Mouse (Mus musculus): ENCODE measurements around the gene Pdzd9.
"Not testable (repeated sequence)": the region's sequence is repeated elsewhere in the genome, so short reads cannot be mapped to it uniquely, and the experiment has no call there.

The Pdzd9 gene

GRCm38 (mm10) chr7:120670153-120670875 lies at the start of gene Pdzd9:
TSS of gene Pdzd9 (minus strand) at chr7:120670343.
- DNase-seq (ENCODE audit: low spot score in 2 of 2): peak; percentile 35 to 66

DNA sequence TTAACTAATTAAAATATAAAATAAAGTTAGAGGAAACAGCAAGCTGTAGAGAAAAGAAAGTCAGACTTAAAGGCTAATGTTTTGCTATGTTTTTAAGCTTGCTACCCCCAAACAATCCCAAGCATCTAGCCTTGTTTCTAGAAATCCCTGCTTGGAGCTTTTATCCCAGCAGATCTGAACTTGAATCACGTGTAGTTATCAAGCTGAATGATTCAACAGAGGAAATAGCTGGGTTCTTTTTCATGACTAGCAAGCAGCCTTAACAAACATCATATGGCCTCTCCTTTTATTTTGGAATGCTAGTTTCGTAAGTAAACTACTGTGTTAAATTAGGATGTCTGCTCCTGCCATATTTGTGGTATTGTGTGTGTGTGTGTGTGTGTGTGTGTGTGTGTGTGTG lies 47.1 kb upstream of the Pdzd9 start:
- no peak for DNase-seq (ENCODE audit: low spot score in 2 of 2)

- not testable (repeated sequence) for DNase-seq (ENCODE audit: low spot score in 2 of 2)
Measured at GRCm38 (mm10) chr7:120713951-120714350, 43.8 kb upstream of the Pdzd9 start.

DNA sequence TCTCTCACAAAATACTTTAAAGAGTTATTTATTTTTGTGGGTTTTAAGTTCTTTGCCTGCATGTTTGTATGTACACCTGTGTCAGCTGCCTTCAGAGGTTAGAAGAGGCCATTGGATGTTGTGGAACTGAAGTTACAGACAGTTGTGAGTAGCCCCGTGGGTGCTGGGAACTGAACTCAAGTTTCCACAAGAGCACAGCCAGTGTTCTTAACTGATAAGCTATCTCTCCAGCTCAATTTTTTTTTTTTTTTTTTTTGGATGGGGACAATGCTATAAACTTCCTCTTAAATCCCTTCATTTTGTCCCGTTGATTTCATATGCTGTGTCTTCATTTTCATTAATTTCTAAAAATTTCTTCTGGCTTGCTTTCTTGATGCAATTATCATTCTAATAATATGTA lies 43.1 kb upstream of the Pdzd9 start:
- DNase-seq (ENCODE audit: low spot score in 2 of 2): no peak

GRCm38 (mm10) chr7:120712071-120712470 lies 41.9 kb upstream of the Pdzd9 start:
- DNase-seq (ENCODE audit: low spot score in 2 of 2): no peak

DNA sequence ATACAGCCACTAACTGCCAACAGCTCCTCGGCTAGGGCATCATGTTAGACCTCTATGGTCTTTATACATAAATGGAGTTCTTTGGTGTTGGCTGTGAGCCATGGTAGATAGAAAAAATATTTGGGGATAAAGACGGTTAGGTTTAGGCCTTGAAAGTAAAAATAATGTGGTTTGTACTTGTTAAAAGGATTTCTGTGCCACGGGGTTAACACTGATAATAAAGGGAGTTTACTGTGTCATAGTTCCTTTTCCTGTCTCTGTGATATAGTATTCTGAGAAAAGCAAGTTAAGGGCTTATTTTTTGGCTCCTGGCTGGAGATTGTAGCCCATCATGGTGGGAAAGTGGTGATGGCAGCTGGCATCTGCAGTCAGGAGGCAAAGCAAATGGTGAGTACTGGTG lies 33.7 kb upstream of the Pdzd9 start:
- no peak for DNase-seq (ENCODE audit: low spot score in 2 of 2)

- DNase-seq (ENCODE audit: low spot score in 2 of 2): no peak
Measured at GRCm38 (mm10) chr7:120699586-120699985, 29.4 kb upstream of the Pdzd9 start.

DNA sequence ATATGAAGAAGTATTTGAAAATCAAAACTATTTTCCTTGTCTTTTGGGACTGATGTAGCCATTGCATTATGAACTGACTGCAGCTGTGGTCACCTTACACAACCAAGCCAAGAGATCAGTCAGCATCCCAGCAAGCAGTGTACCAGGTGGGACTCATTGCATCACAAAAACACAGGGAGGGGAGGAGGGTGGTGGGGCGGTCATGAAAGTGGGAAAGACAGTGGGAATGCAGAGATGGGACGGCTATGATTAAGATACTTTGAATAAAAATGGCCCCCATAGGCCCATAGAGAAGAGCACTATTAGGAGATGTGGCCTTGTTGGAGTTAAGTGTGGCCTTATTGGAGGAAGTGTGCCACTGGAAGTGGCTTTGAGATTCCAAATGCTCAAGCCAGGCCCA lies 26.2 kb upstream of the Pdzd9 start:
- DNase-seq (ENCODE audit: low spot score in 2 of 2): no peak

DNA sequence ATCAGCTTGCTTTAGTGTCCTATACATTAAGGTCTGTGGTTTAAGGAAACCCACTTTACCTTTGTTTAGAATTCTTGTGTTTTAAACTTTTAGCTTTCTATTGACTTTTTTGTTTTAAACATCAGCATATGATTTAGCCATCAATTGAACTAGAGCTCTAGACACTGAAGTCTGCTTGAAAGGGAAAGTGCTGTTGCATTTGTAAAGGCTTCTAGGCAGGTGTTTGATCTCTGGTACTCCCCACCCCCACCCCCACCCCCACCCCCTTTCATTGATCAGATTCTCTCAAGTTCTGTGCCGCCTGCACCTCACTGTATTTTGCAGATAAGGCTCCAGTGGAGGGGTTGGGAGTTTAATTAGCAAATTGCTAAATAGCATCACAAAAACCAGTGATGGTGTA lies 25.5 kb upstream of the Pdzd9 start:
- DNase-seq (ENCODE audit: low spot score in 2 of 2): no peak

DNA sequence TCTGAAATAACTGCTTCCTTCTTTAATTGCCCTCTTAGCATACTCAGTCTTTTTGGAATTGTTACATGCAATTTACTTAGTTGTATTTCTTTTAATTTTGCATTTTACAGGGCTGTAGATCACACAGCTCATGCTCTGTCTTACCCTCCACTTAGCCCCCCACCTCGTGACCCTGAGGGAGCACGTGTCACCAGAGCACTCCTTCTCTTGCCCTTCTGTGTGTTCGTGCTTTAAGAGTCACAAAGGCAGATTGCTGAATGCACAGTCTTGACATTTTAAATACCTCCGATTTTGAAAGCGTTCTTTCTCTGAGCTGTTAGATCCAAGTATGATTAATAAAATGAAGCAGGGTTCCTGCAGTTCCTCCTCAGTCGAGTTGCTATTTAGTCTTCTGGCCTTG lies 25.1 kb upstream of the Pdzd9 start:
- no peak for DNase-seq (ENCODE audit: low spot score in 2 of 2)

DNA sequence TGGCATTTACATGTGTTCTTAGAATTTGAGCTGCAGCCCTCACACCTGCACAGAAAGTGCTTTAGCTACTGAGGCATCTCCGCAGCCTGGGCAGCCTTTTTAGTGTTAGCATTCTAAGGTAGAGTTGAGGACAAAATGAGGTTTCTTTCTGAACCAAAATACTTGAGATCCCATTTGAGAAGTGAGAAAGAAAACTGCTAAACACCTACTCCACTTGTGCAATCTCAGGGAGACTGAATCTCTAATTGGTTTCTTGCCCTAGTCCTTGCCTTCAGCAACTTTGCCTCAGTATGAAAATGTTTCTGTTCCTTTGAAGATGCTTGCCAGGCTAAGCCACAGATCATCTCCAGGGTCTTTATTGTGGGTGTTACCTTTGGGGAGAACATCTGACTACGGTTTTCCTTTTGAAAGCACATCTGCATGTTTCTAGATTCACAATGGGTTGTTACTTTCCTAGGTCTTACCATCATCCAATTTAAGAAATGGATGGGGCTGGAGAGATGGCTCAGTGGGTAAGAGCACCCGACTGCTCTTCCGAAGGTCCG lies 23.8 kb upstream of the Pdzd9 start:
- no peak for DNase-seq (ENCODE audit: low spot score in 2 of 2)

- DNase-seq (ENCODE audit: low spot score in 2 of 2): no peak
Measured at GRCm38 (mm10) chr7:120690634-120691033, 20.5 kb upstream of the Pdzd9 start.

GRCm38 (mm10) chr7:120685227-120685626 lies 15.1 kb upstream of the Pdzd9 start:
- DNase-seq (ENCODE audit: low spot score in 2 of 2): no peak

DNA sequence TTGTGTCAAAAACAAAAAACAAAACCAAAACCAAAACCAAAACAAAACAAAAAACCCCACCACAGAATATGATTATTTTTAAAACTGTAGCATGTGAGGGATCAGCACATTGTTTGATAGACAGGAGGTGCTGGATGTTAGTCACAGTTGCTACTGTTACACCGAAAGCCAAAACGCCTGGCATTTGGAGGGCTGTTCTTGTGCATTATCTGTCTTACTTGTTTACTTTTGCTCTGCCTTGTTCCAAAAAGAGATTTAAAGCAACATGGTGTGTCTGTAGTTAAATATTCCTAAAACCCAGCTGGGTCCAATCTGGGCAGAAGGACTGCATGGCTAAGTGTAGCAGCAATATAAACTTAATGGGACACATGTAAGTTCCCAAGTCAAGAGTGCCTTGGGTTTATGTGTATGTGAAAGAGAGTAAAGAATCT lies 14.6 kb upstream of the Pdzd9 start:
- no peak for DNase-seq (ENCODE audit: low spot score in 2 of 2)

GRCm38 (mm10) chr7:120682002-120682401 lies 11.9 kb upstream of the Pdzd9 start:
- no peak for DNase-seq (ENCODE audit: low spot score in 2 of 2)

- DNase-seq (ENCODE audit: low spot score in 2 of 2): no peak
Measured at GRCm38 (mm10) chr7:120679023-120679422, 8.9 kb upstream of the Pdzd9 start.

DNA sequence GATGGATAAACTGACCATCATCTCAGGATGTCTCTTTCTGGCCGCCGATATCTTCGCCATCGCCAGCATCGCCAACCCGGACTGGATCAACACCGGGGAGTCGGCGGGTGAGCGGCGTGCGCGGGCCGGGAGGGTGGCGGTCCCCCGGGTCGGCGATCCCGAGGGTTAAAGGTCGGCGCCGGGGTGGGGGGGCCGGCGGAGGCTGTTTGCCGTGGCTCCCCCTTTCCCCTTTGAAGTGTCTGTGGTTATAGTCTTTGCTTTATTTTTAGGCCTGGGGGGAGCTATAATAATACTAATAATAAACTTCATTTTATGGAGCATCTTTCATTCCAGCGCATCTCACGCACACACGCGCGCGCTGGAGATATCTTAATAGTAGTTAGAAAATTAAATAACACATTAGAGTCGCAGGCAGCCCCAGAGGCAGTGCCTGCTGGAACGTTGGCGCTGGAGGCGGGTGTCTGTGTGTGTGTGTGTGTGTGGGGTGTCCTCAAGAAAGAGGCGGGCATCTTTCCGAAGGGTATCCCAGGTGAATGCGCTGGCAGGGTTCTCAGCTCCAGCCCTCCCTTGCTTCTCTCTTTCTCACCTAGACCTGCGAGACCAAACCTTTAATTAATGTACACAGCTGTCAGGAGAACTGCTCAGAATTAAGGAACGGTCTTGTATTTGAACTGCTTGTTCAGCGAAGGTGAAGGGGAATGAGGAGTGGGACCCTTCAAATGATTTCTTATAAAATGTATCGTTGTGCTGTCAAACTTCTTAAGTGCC lies 7.8 kb upstream of the Pdzd9 start:
- DNase-seq (ENCODE audit: low spot score in 2 of 2): peak; percentile 16 to 33

DNA sequence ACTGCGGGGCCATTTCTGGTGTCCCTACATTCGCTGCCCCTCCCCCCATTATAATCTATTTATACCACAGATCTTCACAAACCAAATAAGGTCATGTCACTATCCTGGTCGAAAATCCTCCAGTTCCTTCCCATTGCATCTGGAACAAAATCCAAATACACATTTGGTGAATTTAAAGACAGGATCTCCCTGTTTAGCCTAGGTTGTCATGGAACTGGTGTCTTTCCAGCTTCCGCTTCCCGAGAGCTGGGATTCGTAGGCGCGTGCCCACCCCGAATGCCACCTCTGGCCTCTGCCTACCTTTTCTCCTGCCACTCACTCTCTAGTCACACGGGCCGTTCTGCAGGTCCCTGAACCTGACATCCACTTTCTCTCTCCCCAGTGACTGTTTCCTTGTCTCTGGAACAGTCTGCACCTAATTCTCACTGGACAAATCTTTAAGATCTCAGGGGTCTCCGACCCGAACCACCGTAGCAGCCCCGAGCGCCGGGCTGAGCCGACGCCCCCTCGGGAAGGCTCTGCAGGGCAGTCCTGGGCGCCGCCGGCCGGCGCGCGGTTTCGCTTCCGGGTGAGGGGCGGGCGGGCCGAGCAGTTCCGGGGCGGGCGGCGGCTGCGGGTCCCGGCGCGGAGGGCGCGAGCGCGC lies 7.0 kb upstream of the Pdzd9 start, which contains the start of gene Mosmo:
Mosmo (plus strand) TSS at position 618 of the 643 bp plus-strand sequence.
- peak; percentile 43 to 65 for DNase-seq (ENCODE audit: low spot score in 2 of 2)

GRCm38 (mm10) chr7:120671271-120671670 lies 1.1 kb upstream of the Pdzd9 start:
- DNase-seq (ENCODE audit: low spot score in 2 of 2): no peak

DNA sequence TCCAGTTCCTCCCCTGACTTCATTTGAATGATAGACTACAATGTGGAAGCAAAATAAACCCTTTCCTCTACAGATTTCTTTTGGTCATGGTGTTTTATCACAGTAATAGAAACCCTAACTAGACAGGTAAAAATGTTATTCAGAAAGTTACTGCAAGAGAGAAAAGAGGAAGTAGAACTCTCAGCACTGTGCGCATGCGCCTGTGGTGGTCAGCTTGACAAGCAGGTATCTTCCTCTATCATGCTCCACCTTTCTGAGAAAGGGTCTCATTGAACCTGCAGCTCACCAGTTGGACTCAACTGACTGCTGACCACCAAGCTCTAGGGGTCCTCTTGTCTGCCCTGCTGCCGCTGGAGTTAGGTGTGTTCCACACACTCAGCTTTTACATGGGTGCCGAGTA lies 8.1 kb downstream of the Pdzd9 start:
- no peak for DNase-seq (ENCODE audit: low spot score in 2 of 2)

GRCm38 (mm10) chr7:120647849-120648248 lies 22.3 kb downstream of the Pdzd9 start:
- no peak for DNase-seq (ENCODE audit: low spot score in 2 of 2)

GRCm38 (mm10) chr7:120643217-120643616 lies 26.9 kb downstream of the Pdzd9 start:
- no peak for DNase-seq (ENCODE audit: low spot score in 2 of 2)
